Mouse (Mus musculus) liver, embryonic 15.5 days (tissue): ENCODE data around the gene Fscn2. TPM values are rescaled to one million over a fixed set of nuclear protein-coding genes. Genes with fewer than 3 reads are reported as not detected.

Experiments
- ATAC-seq: fragments of 200-750 bp; cut with Nextera tagmentation; 2 replicates; pipeline ENCODE4 v1.8.0; 2017; ENCODE audit warnings: moderate number of reproducible peaks, mild to moderate bottlenecking, moderate library complexity; ENCODE audit not compliant: insufficient read depth
- H3K27ac ChIP-seq: fragments of 300-500 bp; sonication (generic); replicated peaks from 2 replicates; pipeline ENCODE4 v1.5.1; 2015; ENCODE audit warnings: mild to moderate bottlenecking, inconsistent platforms
- H3K27me3 ChIP-seq: fragments of 300-500 bp; sonication (generic); 2 replicates; pipeline ENCODE4 v1.6.1; 2015; ENCODE audit warnings: mild to moderate bottlenecking, inconsistent platforms
- H3K36me3 ChIP-seq: fragments of 300-500 bp; sonication (generic); replicated peaks from 2 replicates; pipeline ENCODE4 v1.6.1; 2015; ENCODE audit warnings: moderate library complexity, mild to moderate bottlenecking, inconsistent platforms
- H3K4me1 ChIP-seq: fragments of 300-500 bp; sonication (generic); replicated peaks from 2 replicates; pipeline ENCODE4 v1.6.1; 2015; ENCODE audit warnings: inconsistent platforms
- H3K4me2 ChIP-seq: fragments of 300-500 bp; sonication (generic); 2 replicates; pipeline ENCODE4 v1.6.1; 2015; ENCODE audit warnings: moderate library complexity, mild to moderate bottlenecking, inconsistent platforms
- H3K4me3 ChIP-seq: fragments of 300-500 bp; sonication (generic); replicated peaks from 2 replicates; pipeline ENCODE4 v1.5.1; 2015; ENCODE audit warnings: mild to moderate bottlenecking, inconsistent platforms
- H3K9ac ChIP-seq: fragments of 300-500 bp; sonication (generic); 2 replicates; pipeline ENCODE4 v1.6.1; 2015; ENCODE audit warnings: moderate library complexity, mild to moderate bottlenecking, inconsistent platforms
- H3K9me3 ChIP-seq: fragments of 300-500 bp; sonication (generic); replicated peaks from 2 replicates; pipeline ENCODE4 v1.6.1; 2016; ENCODE audit warnings: inconsistent platforms
- WGBS: fragments of 180-500 bp; shearing (Covaris S2); methylation state at CpG from one replicate; pipeline ENCODE4 v1.1.7; 2015; ENCODE audit warnings: mixed read lengths; ENCODE audit not compliant: insufficient replicate concordance; 5-methylcytosine and 5-hydroxymethylcytosine counted together
- polyA plus RNA-seq: library from polyadenylated mRNA; unstranded; fragments of >200 nt; fragmentation: Nextera tagmentation; extraction: Ambion mirVana; gene quantifications from 2 replicates; pipeline ENCODE4 v1.2.1, GENCODE M21; 2015

The Fscn2 gene
- polyA plus RNA-seq, 1 experiment from 2014 or later: not detected

DNA sequence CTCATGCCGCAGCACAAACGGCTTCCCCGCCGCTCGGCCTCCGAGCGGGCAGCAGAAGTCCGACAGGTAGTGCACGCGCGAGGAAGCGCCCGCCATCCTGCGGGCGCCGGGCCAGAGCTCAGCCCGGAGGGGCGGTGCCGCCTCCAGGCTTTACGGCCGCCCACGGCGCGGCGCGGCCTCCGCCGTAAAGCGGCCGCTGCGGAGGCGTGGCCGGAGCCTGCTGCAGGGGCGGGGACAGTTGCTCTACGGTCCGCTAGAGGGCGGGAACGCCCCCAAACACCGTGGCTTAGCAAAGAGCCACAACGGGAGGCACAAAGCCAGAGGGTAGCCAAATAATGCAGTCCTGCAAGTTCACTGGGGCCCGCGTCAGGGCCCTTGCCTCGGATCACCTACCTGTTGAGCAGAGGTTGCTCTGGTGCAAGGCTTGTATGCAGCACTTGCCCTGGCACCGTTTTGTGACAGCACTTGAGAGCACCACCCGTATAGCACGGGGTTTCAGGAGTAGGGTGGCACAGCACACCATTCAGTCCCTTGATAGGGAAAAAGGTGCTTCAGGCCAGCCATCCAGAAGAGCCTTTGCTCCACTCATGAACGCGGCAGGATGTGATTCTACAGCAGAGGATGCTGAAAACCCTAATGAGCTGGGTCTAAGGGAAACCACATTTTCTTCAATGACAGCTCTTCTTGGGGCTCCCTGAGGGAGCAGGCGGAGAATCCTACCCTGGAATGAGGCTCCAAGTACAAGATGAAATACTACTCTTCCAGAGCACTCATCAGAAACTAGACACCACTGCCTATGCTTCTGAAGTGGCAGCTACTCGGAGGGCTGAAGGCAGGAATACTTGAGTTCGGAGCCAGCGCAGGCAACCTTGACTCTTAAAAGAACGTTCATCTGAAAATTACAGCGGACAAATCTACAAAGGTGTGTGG, 17.5 kb downstream of the Fscn2 start, which contains the start of gene Faap100:
TSS of gene Faap100 (minus strand) at position 154 of the 930 bp plus-strand sequence.
- peak; percentile 89 for ATAC-seq

GRCm38 (mm10) chr11:120380271-120380670, 18.9 kb downstream of the Fscn2 start:
- H3K27me3 ChIP-seq: no peaks in the 10 kb centered on the region
- no peak overlapping the region for H3K4me3 ChIP-seq
- no peaks in the 10 kb centered on the region for H3K9me3 ChIP-seq
- 87% methylated on average over 3 of the region's 3 CpGs for WGBS
- no peak overlapping the region for H3K4me2 ChIP-seq
- peaks cover 26% of the 10 kb centered on the region for H3K4me1 ChIP-seq
- no peak overlapping the region for H3K27ac ChIP-seq
- peaks cover 62% of the 10 kb centered on the region for H3K36me3 ChIP-seq
- no peak overlapping the region for H3K9ac ChIP-seq
- ATAC-seq: no peak

More for the DNA sequence above, 17.5 kb downstream of the Fscn2 start, which contains the start of gene Faap100:
- Histone ChIP-seq H3K36me3 (peaks cover 58% of the 10 kb centered on the region), H3K9ac (peak within 1 kb of the TSS; percentile 67), H3K4me1 (peaks cover 26% of the 10 kb centered on the region), H3K9me3 (no peaks in the 10 kb centered on the region), H3K27me3 (no peaks in the 10 kb centered on the region), H3K4me2 (peak within 1 kb of the TSS; percentile 96), H3K4me3 (peak within 1 kb of the TSS; percentile 75), H3K27ac (peak within 1 kb of the TSS; percentile 49)
- 10% methylated on average over 54 of the region's 54 CpGs for WGBS

DNA sequence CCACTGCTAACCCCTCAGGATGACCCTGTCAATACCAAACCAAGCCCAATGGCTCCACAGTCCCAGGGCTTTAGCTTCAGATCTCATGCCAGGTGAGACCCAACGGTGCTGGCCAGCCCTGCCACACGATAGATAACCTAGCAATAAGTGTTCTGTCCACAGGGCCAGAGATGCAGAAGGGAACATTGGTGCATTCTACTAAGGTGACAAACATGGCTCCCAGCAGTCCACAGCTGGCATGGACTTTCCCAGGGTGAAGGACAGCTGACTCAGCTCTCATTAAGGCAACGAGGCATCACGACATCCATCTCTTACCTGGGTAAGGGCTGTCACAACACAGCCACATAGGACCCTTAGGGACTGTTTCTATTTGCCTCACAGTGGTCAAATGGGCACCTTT, 19.8 kb downstream of the Fscn2 start:
- no peak for ATAC-seq
- WGBS: 80% methylated on average over 4 of the region's 4 CpGs

DNA sequence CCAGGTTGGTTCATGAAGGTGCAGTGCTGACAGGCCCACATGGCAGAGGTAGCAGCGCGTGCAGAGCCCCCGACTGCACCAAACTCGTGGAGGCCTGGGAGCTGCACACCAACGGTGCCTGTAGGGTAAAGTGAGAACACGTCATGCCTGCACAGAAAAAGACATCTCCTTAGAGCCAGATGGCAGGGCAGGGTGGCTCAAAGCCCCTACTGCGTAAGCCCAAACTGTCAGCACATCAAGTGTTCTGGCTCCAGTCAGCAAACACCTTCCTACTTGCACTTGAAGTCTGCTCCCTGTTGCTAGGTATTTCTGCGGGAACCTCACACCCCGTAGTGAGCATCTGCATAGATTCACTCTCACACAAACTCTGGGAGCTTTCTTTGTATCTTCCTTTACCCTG, 21.2 kb downstream of the Fscn2 start:
- WGBS: 90% methylated on average over 9 of the region's 9 CpGs
- Histone ChIP-seq H3K4me3 (no peak overlapping the region), H3K27me3 (no peaks in the 10 kb centered on the region), H3K4me2 (no peak overlapping the region), H3K9me3 (no peaks in the 10 kb centered on the region), H3K27ac (no peak overlapping the region), H3K36me3 (peaks cover 76% of the 10 kb centered on the region), H3K9ac (no peak overlapping the region), H3K4me1 (peaks cover 29% of the 10 kb centered on the region)
- no peak for ATAC-seq

More for the DNA sequence above, 19.8 kb downstream of the Fscn2 start:
- H3K4me2 ChIP-seq: no peak overlapping the region
- H3K9me3 ChIP-seq: no peaks in the 10 kb centered on the region
- H3K36me3 ChIP-seq: peaks cover 67% of the 10 kb centered on the region
- no peak overlapping the region for H3K27ac ChIP-seq
- H3K27me3 ChIP-seq: no peaks in the 10 kb centered on the region
- peaks cover 27% of the 10 kb centered on the region for H3K4me1 ChIP-seq
- H3K4me3 ChIP-seq: no peak overlapping the region
- H3K9ac ChIP-seq: no peak overlapping the region

- H3K36me3 ChIP-seq: peaks cover 80% of the 10 kb centered on the region
- 91% methylated on average over 6 of the region's 6 CpGs for WGBS
- no peak for ATAC-seq
- peaks cover 12% of the 10 kb centered on the region for H3K4me1 ChIP-seq
- H3K9ac ChIP-seq: no peak overlapping the region
- no peaks in the 10 kb centered on the region for H3K9me3 ChIP-seq
- no peak overlapping the region for H3K4me3 ChIP-seq
- H3K4me2 ChIP-seq: no peak overlapping the region
- H3K27ac ChIP-seq: no peak overlapping the region
- no peaks in the 10 kb centered on the region for H3K27me3 ChIP-seq
Measured at GRCm38 (mm10) chr11:120386632-120387031, 25.3 kb downstream of the Fscn2 start.

GRCm38 (mm10) chr11:120387157-120387556, 25.8 kb downstream of the Fscn2 start:
- ATAC-seq: no peak
- peaks cover 12% of the 10 kb centered on the region for H3K4me1 ChIP-seq

GRCm38 (mm10) chr11:120388580-120388979, 27.2 kb downstream of the Fscn2 start:
- no peaks in the 10 kb centered on the region for H3K27me3 ChIP-seq
- H3K9ac ChIP-seq: no peak overlapping the region
- no peaks in the 10 kb centered on the region for H3K9me3 ChIP-seq
- H3K27ac ChIP-seq: no peak overlapping the region
- no peak overlapping the region for H3K4me3 ChIP-seq
- H3K4me1 ChIP-seq: peaks cover 12% of the 10 kb centered on the region
- 92% methylated on average over 9 of the region's 9 CpGs for WGBS
- no peak overlapping the region for H3K4me2 ChIP-seq
- H3K36me3 ChIP-seq: peaks cover 80% of the 10 kb centered on the region
- no peak for ATAC-seq

More at GRCm38 (mm10) chr11:120387157-120387556, 25.8 kb downstream of the Fscn2 start:
- H3K9ac ChIP-seq: no peak overlapping the region
- H3K27me3 ChIP-seq: no peaks in the 10 kb centered on the region
- no peak overlapping the region for H3K4me3 ChIP-seq
- peaks cover 80% of the 10 kb centered on the region for H3K36me3 ChIP-seq
- H3K4me2 ChIP-seq: no peak overlapping the region
- H3K9me3 ChIP-seq: no peaks in the 10 kb centered on the region
- 48% methylated on average over 2 of the region's 2 CpGs for WGBS
- H3K27ac ChIP-seq: no peak overlapping the region

DNA sequence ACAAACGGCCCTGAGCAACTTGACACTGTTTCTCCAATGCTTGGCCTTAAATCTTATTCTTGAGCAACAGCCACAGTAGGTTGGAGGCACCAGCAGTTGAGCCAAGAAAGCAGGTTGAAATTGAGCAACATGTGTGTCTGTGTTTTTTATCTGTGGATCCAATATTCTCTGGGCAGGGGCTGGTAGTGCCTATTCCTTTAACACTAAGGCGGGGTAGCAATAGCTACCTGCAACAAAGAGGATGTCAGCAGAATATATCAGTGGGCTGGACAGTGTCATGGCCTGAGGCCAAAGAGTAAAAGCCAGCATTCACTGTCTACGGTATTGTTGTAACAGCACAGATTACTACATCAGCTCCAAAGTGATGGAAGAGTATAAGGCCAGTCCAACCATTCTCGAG, 34.3 kb downstream of the Fscn2 start:
- Histone ChIP-seq H3K4me2 (no peak overlapping the region), H3K27ac (no peak overlapping the region), H3K9ac (no peak overlapping the region), H3K4me1 (peaks cover 27% of the 10 kb centered on the region), H3K4me3 (no peak overlapping the region), H3K27me3 (no peaks in the 10 kb centered on the region), H3K36me3 (peaks cover 84% of the 10 kb centered on the region), H3K9me3 (no peaks in the 10 kb centered on the region)
- WGBS: 72% methylated on average over 4 of the region's 4 CpGs
- no peak for ATAC-seq

DNA sequence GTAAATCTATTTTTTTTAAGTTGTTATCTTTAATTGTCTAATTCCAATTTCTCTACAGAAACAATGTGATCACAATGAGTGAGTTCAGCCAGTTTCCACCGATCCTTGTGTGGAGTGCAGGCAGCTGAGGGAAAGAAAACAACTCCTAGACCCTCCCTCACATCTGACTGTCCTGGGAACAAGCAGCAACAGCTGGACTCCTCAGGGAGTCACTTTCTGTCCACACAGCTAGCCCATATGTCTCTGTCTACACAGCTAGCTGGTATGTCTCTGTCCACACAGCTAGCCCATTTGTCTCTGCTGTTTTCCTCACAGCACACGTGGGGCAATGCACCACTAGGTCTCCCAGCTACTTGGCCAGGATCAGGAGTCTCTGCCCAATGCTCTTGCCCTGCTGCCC, 36.3 kb downstream of the Fscn2 start:
- H3K36me3 ChIP-seq: peaks cover 92% of the 10 kb centered on the region
- 87% methylated on average over 2 of the region's 2 CpGs for WGBS
- H3K27ac ChIP-seq: no peak overlapping the region
- H3K4me3 ChIP-seq: no peak overlapping the region
- H3K9me3 ChIP-seq: no peaks in the 10 kb centered on the region
- no peaks in the 10 kb centered on the region for H3K27me3 ChIP-seq
- H3K9ac ChIP-seq: no peak overlapping the region
- H3K4me1 ChIP-seq: peaks cover 27% of the 10 kb centered on the region
- no peak overlapping the region for H3K4me2 ChIP-seq
- ATAC-seq: no peak

DNA sequence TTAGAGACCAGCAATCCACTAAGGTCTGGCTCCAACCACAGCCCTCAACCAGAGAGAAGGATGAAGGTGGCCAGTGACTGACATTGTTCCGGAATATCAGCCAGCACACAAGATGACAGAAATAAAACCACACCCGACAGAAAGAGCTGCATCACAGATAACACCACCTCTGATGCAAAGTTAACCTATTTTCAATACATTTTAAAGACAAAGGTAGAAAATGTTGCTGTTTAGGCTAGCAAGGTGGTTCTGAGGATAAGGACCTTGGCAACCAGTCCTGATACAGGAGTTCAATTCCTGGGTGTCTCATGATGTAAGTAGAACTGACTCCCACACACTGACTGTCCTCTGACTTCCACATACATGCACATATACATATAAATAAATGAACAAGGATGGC, 38.0 kb downstream of the Fscn2 start:
- H3K36me3 ChIP-seq: peaks cover 92% of the 10 kb centered on the region
- H3K9ac ChIP-seq: no peak overlapping the region
- no peak overlapping the region for H3K4me3 ChIP-seq
- 31% methylated on average over 2 of the region's 2 CpGs for WGBS
- H3K4me1 ChIP-seq: peaks cover 27% of the 10 kb centered on the region
- H3K27ac ChIP-seq: peak overlapping the region; percentile 34
- ATAC-seq: peak; percentile 69
- no peaks in the 10 kb centered on the region for H3K9me3 ChIP-seq
- no peak overlapping the region for H3K4me2 ChIP-seq
- H3K27me3 ChIP-seq: no peaks in the 10 kb centered on the region

DNA sequence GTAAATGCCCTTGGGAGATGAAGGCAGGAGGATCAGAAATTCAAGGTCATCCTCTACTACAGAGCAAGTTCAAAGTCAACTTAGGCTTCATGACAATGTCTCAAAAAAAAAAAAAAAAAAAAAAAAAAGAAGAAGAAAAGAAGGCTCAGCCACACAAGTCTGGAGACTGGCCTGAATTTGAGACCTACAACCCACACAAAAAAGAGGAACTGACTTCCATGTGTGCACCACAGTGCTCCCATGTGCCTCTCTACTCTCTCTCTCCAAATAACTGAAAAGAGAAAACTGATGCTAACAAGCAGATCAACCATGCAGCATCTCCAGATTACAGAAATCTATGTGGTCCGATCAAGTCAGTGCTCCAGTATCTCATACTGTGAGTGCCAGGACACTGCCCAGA, 43.5 kb downstream of the Fscn2 start:
- no peak for ATAC-seq
- Histone ChIP-seq H3K4me2 (no peak overlapping the region), H3K9me3 (no peaks in the 10 kb centered on the region), H3K36me3 (peaks cover 100% of the 10 kb centered on the region), H3K4me1 (peaks cover 42% of the 10 kb centered on the region), H3K27ac (no peak overlapping the region), H3K9ac (no peak overlapping the region), H3K4me3 (no peak overlapping the region), H3K27me3 (no peaks in the 10 kb centered on the region)
- 66% methylated on average over 1 of the region's 1 CpGs for WGBS
